Mouse (Mus musculus): ENCODE results near the gene Arrdc5. TPM values are rescaled to one million over a fixed set of nuclear protein-coding genes. Genes with fewer than 3 reads are reported as not detected.
A peak's percentile ranks its signal among the peaks of the same experiment; 100 is the strongest.

Arrdc5 gene
- total RNA-seq, 2 experiments from 2014 or later: not detected

DNA sequence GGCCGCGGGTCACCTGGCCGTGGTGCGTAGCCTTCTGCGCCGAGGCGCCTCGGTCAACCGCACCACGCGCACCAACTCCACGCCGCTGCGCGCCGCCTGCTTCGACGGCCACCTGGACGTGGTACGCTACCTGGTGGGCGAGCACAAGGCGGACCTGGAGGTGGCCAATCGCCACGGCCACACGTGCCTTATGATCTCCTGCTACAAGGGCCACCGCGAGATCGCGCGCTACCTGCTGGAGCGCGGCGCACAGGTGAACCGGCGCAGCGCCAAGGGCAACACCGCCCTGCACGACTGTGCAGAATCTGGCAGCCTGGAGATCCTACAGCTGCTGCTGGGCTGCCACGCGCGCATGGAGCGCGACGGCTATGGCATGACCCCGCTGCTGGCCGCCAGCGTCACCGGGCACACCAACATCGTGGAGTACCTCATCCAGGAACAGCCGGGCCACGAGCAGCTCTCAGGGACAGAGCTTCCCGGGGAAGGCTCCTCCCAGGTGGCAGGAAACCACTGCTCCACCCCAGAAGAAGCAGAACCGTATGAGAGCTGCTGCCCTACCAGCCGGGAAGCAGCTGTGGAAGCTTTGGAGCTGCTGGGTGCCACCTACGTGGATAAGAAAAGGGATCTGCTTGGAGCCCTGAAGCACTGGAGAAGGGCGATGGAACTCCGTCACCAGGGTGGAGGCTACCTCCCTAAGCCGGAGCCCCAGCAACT, 42.7 kb downstream of the Arrdc5 start:
- intact Hi-C loops (cut with DNase I): no loop called here
- peak overlapping the region; percentile 90 for H3K4me3 ChIP-seq
- no peak for DNase-seq (ENCODE audit: extremely low spot score in 1 of 2, low spot score in 2 of 2)
- peak overlapping the region; percentile 95 for H3K27ac ChIP-seq
- no peak for TF ChIP-seq CTCF (IDR thresholded peaks at IDR 0.05)

DNA sequence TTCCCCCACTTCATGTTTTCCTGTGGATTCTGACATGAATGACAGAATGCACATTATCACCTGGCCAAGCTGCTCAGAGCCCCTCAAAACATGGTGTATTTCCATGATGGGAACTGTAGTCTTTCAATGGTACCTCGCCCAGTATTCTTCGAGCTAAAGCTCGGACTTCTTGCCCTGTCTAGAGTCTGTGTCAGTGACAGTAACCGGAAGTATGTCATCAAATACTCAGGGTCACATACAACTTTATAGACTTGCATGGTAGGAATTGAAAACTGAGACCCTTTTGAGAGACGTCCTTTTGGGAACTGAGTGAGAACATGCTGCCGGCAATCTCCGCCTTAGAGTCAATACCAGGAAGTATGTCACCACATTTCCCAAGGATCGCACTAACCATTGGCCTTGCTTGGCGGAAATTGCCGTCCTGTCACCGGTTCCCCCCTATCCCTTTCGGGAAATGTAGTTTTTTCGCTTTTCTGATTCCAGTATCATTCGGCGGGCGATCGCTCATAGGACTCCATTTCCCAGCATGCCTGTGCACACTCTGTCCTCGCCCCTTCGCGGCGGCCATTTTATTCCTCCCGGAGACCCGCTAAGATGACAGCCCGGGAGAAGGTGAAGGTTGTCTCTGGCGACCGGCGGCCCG, 43.7 kb downstream of the Arrdc5 start, which contains the start of gene Fem1a:
Gene Fem1a (plus strand): TSS at position 572 of the 643 bp plus-strand sequence.
- intact Hi-C loops (cut with DNase I): loop anchor here (1.0 kb wide), 1 partner anchor 38 kb away; the partner anchor contains the start of gene Dpp9
- peak within 1 kb of the TSS; percentile 90 for H3K4me3 ChIP-seq
- TF ChIP-seq CTCF (IDR thresholded peaks at IDR 0.05): no peak
- DNase-seq (ENCODE audit: extremely low spot score in 1 of 2, low spot score in 2 of 2): peak; percentile 90 to 93
- peak within 1 kb of the TSS; percentile 98 for H3K27ac ChIP-seq

GRCm38 (mm10) chr17:56255863-56256238, 44.2 kb downstream of the Arrdc5 start:
- Histone ChIP-seq H3K4me3 (peak overlapping the region; percentile 90), H3K27ac (peak overlapping the region; percentile 98)
- intact Hi-C loops (cut with DNase I): loop anchor here (1.0 kb wide), 2 partner anchors 38 to 124 kb away; partner anchors contain the start of gene Dpp9
- DNase-seq (ENCODE audit: extremely low spot score in 1 of 2, low spot score in 2 of 2): peak; percentile 98 to 99
- TF ChIP-seq CTCF (IDR thresholded peaks at IDR 0.05): peak; percentile 82

DNA sequence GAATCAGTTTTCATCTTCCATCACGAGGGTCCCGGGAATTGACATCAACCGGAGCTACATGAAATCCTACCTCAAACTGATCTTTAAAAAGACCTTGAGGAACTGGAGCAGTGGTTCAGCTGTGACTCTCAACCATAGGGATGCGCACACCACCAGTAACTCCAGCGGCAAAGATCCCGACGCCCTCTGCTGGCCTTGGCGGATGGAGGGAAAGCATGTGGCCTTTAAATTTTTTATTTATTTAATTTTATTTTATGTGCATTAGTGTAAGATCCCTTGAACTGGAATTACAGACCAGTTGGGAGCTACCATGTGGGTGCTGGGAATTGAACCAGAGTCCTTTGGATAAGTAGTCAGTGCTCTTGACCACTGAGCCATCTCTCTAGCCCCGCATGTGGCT, 44.7 kb downstream of the Arrdc5 start:
- DNase-seq (ENCODE audit: extremely low spot score in 1 of 2, low spot score in 2 of 2): peak; percentile 53 to 69
- 0 out of 2 replicates have a peak overlapping the region, but pooled peaks have one; percentile 13 for H3K4me3 ChIP-seq
- intact Hi-C loops (cut with DNase I): loop anchor here (1.0 kb wide), 1 partner anchor 123 kb away; no protein-coding TSS in a partner anchor
- peak overlapping the region; percentile 85 for H3K27ac ChIP-seq
- TF ChIP-seq CTCF (IDR thresholded peaks at IDR 0.05): no peak

- intact Hi-C loops (cut with DNase I): loop anchor here (1.0 to 5.0 kb wide), 2 partner anchors 72 to 122 kb away; partner anchors contain the start of gene Mydgf
- TF ChIP-seq CTCF (IDR thresholded peaks at IDR 0.05): no peak
- no peak for DNase-seq (ENCODE audit: extremely low spot score in 1 of 2, low spot score in 2 of 2)
- H3K4me3 ChIP-seq: no peak overlapping the region
- peak overlapping the region; percentile 85; the same call in 1 of the 2 replicates for H3K27ac ChIP-seq
Observed at GRCm38 (mm10) chr17:56254695-56255094, 45.4 kb downstream of the Arrdc5 start.

DNA sequence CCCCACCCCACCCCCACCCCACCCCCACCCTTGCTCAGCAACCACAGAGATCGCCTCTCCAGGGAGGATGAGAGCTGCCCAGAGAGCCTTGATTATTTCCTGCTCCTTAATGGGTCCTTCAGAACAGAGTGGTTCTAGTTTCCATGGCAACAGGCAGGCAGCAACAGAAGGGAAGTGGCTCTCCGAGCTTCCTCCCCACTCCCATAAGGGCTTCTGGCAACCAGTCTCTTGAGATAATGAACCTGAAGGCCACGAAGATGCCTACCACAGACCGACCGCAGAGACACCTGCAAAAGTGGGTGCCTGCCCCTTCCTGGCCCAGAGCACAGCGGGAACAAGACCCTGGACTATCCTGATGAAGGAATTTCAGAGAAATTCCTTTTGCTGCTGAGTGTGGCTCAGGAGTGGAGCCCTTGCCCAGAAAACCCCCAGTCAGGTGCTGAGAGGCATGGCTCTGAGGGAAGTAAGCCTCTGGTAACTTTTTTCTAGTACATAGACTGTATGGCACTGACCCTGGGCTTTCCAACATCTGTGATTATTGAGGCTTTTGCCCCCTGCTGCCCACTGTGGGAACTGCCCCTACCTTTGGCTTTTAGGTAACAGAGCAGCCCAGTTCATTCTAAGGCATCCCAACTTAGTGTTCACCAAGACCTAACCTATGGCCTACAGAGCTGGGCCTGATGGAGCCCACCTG, 48.8 kb downstream of the Arrdc5 start:
- peak; percentile 70 for TF ChIP-seq CTCF (IDR thresholded peaks at IDR 0.05)
- H3K4me3 ChIP-seq: peak overlapping the region; percentile 7; the same call in 1 of the 2 replicates
- H3K27ac ChIP-seq: peak overlapping the region; percentile 87
- peak; percentile 64 for DNase-seq (ENCODE audit: extremely low spot score in 1 of 2, low spot score in 2 of 2)
- intact Hi-C loops (cut with DNase I): loop anchor here (1.0 to 5.0 kb wide), 2 partner anchors 33 to 69 kb away; partner anchors contain the start of genes Dpp9 and Mydgf

DNA sequence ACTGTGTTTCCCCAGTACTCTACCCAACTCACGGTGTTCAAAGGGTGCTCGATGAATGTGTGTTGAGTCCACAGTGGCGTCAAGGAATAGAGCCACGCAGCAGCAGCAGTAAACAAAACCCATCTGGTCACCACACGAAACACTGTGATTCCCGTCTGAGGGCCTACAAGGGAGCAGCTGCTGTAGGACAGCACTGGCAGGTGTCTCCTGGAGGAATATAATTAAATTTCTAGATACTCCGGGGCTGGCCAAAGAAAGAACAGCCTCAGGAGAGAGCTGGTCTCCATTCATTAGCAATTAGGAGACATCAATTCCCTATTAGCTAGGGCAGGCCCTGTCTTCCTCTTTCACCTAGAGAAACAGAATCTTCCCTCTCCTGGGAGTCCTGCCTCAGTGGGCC, 54.5 kb downstream of the Arrdc5 start:
- no peak for DNase-seq (ENCODE audit: extremely low spot score in 1 of 2, low spot score in 2 of 2)
- no peak overlapping the region for H3K4me3 ChIP-seq
- no peak overlapping the region for H3K27ac ChIP-seq
- no peak for TF ChIP-seq CTCF (IDR thresholded peaks at IDR 0.05)
- intact Hi-C loops (cut with DNase I): no loop called here

Other genes with a start within 250 kb of the Arrdc5 start
- gene Ubxn6, start 225.3 kb downstream of the Arrdc5 start, total RNA-seq (2021): 10 to 100 TPM; 91.2 to 98.3 TPM
- 100 to 1,000 TPM; 102 to 109 TPM for gene Hdgfl2, start 220.7 kb downstream of the Arrdc5 start, total RNA-seq (2021)
- gene Plin4, start 190.5 kb downstream of the Arrdc5 start, total RNA-seq (2021): 1 to 10 TPM; 5.0 to 7.4 TPM
- gene Plin5, start 182.7 kb downstream of the Arrdc5 start, total RNA-seq (2021): under 1 TPM; 0.38 to 0.68 TPM
- 1 to 10 TPM; 4.2 to 6.1 TPM for gene Lrg1, start 178.3 kb downstream of the Arrdc5 start, total RNA-seq (2021)
- gene Sema6b, start 159.9 kb downstream of the Arrdc5 start, total RNA-seq (2021): 100 to 1,000 TPM; 117 to 125 TPM
- 1 to 10 TPM; 7.5 to 8.7 TPM for gene Tnfaip8l1, start 137.8 kb downstream of the Arrdc5 start, total RNA-seq (2021)
- gene Mydgf, start 116.4 kb downstream of the Arrdc5 start, total RNA-seq (2021): 10 to 100 TPM; 39.5 to 41.2 TPM
- gene Dpp9, start 81.4 kb downstream of the Arrdc5 start, total RNA-seq (2021): 10 to 100 TPM; 70.7 to 74.1 TPM
- 10 to 100 TPM; 31.8 to 34.6 TPM for gene Fem1a, start 43.5 kb downstream of the Arrdc5 start, total RNA-seq (2021)
- gene Ticam1, start 23.5 kb downstream of the Arrdc5 start, total RNA-seq (2021): 1 to 10 TPM; 6.9 to 7.2 TPM
- gene Plin3, start 7.4 kb downstream of the Arrdc5 start, total RNA-seq (2021): 10 to 100 TPM in 1 of 2 experiments, 1 to 10 TPM in 1; 7.7 to 11.4 TPM
- gene Uhrf1, start 3.0 kb upstream of the Arrdc5 start, total RNA-seq (2021): under 1 TPM; 0.70 to 0.91 TPM
- 10 to 100 TPM; 66.2 to 71.8 TPM for gene Kdm4b, start 25.8 kb upstream of the Arrdc5 start, total RNA-seq (2021)
- 100 to 1,000 TPM; 645 to 696 TPM for gene Ptprs, start 176.2 kb upstream of the Arrdc5 start, total RNA-seq (2021)
- not detected for gene Znrf4, start 212.1 kb upstream of the Arrdc5 start, total RNA-seq (2021)

Data from left cerebral cortex, adult 2 months (tissue).